Mouse (Mus musculus) embryonic facial prominence, embryonic 13.5 days (tissue): Measurements from ENCODE around the gene Gars. TPM values are rescaled to one million over a fixed set of nuclear protein-coding genes. Genes with fewer than 3 reads are reported as not detected.
A peak's percentile ranks its signal among the peaks of the same experiment; 100 is the strongest.

ENCODE experiments used
- ATAC-seq: fragments of 200-750 bp; cut with Nextera tagmentation; 2 replicates; pipeline ENCODE4 v1.8.0; 2017; ENCODE audit warnings: low read depth; ENCODE audit not compliant: insufficient number of reproducible peaks, insufficient read depth, low FRiP score, low TSS enrichment
- H3K27ac ChIP-seq: fragments of 300-500 bp; sonication (generic); 2 replicates; pipeline ENCODE4 v1.5.1; 2015; ENCODE audit warnings: moderate library complexity, mild to moderate bottlenecking, inconsistent platforms
- H3K27me3 ChIP-seq: fragments of 300-500 bp; sonication (generic); 2 replicates; pipeline ENCODE4 v1.6.1; 2015; ENCODE audit warnings: mild to moderate bottlenecking, inconsistent platforms
- H3K36me3 ChIP-seq: fragments of 300-500 bp; sonication (generic); 2 replicates; pipeline ENCODE4 v1.6.1; 2015; ENCODE audit warnings: mild to moderate bottlenecking, inconsistent platforms
- H3K4me1 ChIP-seq: fragments of 300-500 bp; sonication (generic); 2 replicates; pipeline ENCODE4 v1.6.1; 2015; ENCODE audit warnings: inconsistent platforms
- H3K4me2 ChIP-seq: fragments of 300-500 bp; sonication (generic); 2 replicates; pipeline ENCODE4 v1.6.1; 2015; ENCODE audit warnings: moderate library complexity, mild to moderate bottlenecking, inconsistent platforms
- H3K4me3 ChIP-seq: fragments of 300-500 bp; sonication (generic); 2 replicates; pipeline ENCODE4 v1.5.1; 2015; ENCODE audit warnings: mild to moderate bottlenecking, inconsistent platforms
- H3K9ac ChIP-seq: fragments of 300-500 bp; sonication (generic); 2 replicates; pipeline ENCODE4 v1.6.1; 2015; ENCODE audit warnings: mild to moderate bottlenecking, inconsistent platforms
- H3K9me3 ChIP-seq: fragments of 300-500 bp; sonication (generic); 2 replicates; pipeline ENCODE4 v1.6.1; 2016; ENCODE audit warnings: inconsistent platforms
- WGBS: fragments of 180-500 bp; shearing (Covaris S2); methylation state at CpG from one replicate; pipeline ENCODE4 v1.1.7; 2015; ENCODE audit warnings: mixed read lengths; 5-methylcytosine and 5-hydroxymethylcytosine counted together
- polyA plus RNA-seq: library from polyadenylated mRNA; unstranded; fragments of >200 nt; fragmentation: Nextera tagmentation; extraction: Ambion mirVana; gene quantifications from 2 replicates; pipeline ENCODE4 v1.2.1, GENCODE M21; 2015

Gars gene
- 111 and 129 TPM in 2 replicates for polyA plus RNA-seq

- H3K27ac ChIP-seq: peak within 1 kb of the TSS; percentile 91
- WGBS: under 1% methylated on average over 87 of the region's 87 CpGs
- peak; percentile 92 for ATAC-seq
Measured at GRCm38 (mm10) chr6:55037799-55038670, at the start of gene Gars. Gene Gars, plus strand, starts transcription at chr6:55038007.

GRCm38 (mm10) chr6:54988141-54988540 is 49.7 kb upstream of the Gars start:
- 92% methylated on average over 6 of the region's 6 CpGs for WGBS
- Histone ChIP-seq H3K27me3 (0 out of 2 replicates have a peak, but pooled peaks cover 3% of the 10 kb centered on the region), H3K9me3 (no peaks in the 10 kb centered on the region), H3K4me1 (peaks cover 4% of the 10 kb centered on the region), H3K4me3 (no peak overlapping the region), H3K4me2 (no peak overlapping the region), H3K27ac (no peak overlapping the region), H3K36me3 (no peaks in the 10 kb centered on the region), H3K9ac (no peak overlapping the region)
- no peak for ATAC-seq

More at GRCm38 (mm10) chr6:55037799-55038670, at the start of gene Gars:
- Histone ChIP-seq H3K9me3 (no peaks in the 10 kb centered on the region), H3K9ac (peak within 1 kb of the TSS; percentile 86), H3K27me3 (0 out of 2 replicates have a peak, but pooled peaks cover 4% of the 10 kb centered on the region), H3K36me3 (no peaks in the 10 kb centered on the region), H3K4me2 (peak within 1 kb of the TSS; percentile 74), H3K4me3 (peak within 1 kb of the TSS; percentile 90), H3K4me1 (peaks cover 11% of the 10 kb centered on the region)

GRCm38 (mm10) chr6:54991189-54991588 is 46.6 kb upstream of the Gars start:
- 0 out of 2 replicates have a peak, but pooled peaks cover 3% of the 10 kb centered on the region for H3K27me3 ChIP-seq
- no peaks in the 10 kb centered on the region for H3K36me3 ChIP-seq
- no peak for ATAC-seq
- peaks cover 4% of the 10 kb centered on the region for H3K4me1 ChIP-seq
- no peak overlapping the region for H3K9ac ChIP-seq
- H3K27ac ChIP-seq: no peak overlapping the region
- H3K4me2 ChIP-seq: no peak overlapping the region
- H3K9me3 ChIP-seq: no peaks in the 10 kb centered on the region
- 86% methylated on average over 2 of the region's 2 CpGs for WGBS
- no peak overlapping the region for H3K4me3 ChIP-seq

- peak overlapping the region; percentile 58 for H3K4me3 ChIP-seq
- no peaks in the 10 kb centered on the region for H3K9me3 ChIP-seq
- no peak for ATAC-seq
- peak overlapping the region; percentile 94 for H3K4me2 ChIP-seq
- H3K9ac ChIP-seq: peak overlapping the region; percentile 71
- H3K36me3 ChIP-seq: no peaks in the 10 kb centered on the region
- 6% methylated on average over 7 of the region's 7 CpGs for WGBS
- H3K27ac ChIP-seq: no peak overlapping the region
- H3K4me1 ChIP-seq: peaks cover 4% of the 10 kb centered on the region
- 0 out of 2 replicates have a peak, but pooled peaks cover 3% of the 10 kb centered on the region for H3K27me3 ChIP-seq
Measured at GRCm38 (mm10) chr6:54992141-54992540, 45.7 kb upstream of the Gars start.

- WGBS: under 1% methylated on average over 41 of the region's 41 CpGs
- Histone ChIP-seq H3K4me2 (peak within 1 kb of the TSS; percentile 94), H3K27ac (no peak within 1 kb of the TSS), H3K9me3 (no peaks in the 10 kb centered on the region), H3K36me3 (no peaks in the 10 kb centered on the region), H3K4me3 (peak within 1 kb of the TSS; percentile 58), H3K27me3 (0 out of 2 replicates have a peak, but pooled peaks cover 3% of the 10 kb centered on the region), H3K9ac (peak within 1 kb of the TSS; percentile 71), H3K4me1 (peaks cover 4% of the 10 kb centered on the region)
- ATAC-seq: peak; percentile 100
Measured at GRCm38 (mm10) chr6:54992734-54993260, 45.0 kb upstream of the Gars start, which contains the start of gene Ggct. Gene Ggct, minus strand, starts transcription at chr6:54992950.

- Histone ChIP-seq H3K9ac (no peak overlapping the region), H3K9me3 (no peaks in the 10 kb centered on the region), H3K4me1 (peaks cover 4% of the 10 kb centered on the region), H3K4me3 (no peak overlapping the region), H3K4me2 (no peak overlapping the region), H3K27me3 (0 out of 2 replicates have a peak, but pooled peaks cover 2% of the 10 kb centered on the region), H3K36me3 (no peaks in the 10 kb centered on the region), H3K27ac (no peak overlapping the region)
- no peak for ATAC-seq
- 88% methylated on average over 3 of the region's 3 CpGs for WGBS
Measured at GRCm38 (mm10) chr6:54996361-54996760, 41.4 kb upstream of the Gars start.

GRCm38 (mm10) chr6:54997726-54998125 is 40.1 kb upstream of the Gars start:
- no peak for ATAC-seq
- WGBS: 81% methylated on average over 6 of the region's 6 CpGs
- H3K27me3 ChIP-seq: no peaks in the 10 kb centered on the region
- H3K4me1 ChIP-seq: no peaks in the 10 kb centered on the region
- no peak overlapping the region for H3K4me2 ChIP-seq
- no peak overlapping the region for H3K4me3 ChIP-seq
- no peak overlapping the region for H3K9ac ChIP-seq
- H3K36me3 ChIP-seq: no peaks in the 10 kb centered on the region
- H3K9me3 ChIP-seq: no peaks in the 10 kb centered on the region
- H3K27ac ChIP-seq: no peak overlapping the region

- Histone ChIP-seq H3K4me3 (no peak overlapping the region), H3K9me3 (no peaks in the 10 kb centered on the region), H3K27ac (no peak overlapping the region), H3K36me3 (no peaks in the 10 kb centered on the region), H3K27me3 (no peaks in the 10 kb centered on the region), H3K4me2 (no peak overlapping the region), H3K9ac (no peak overlapping the region), H3K4me1 (no peaks in the 10 kb centered on the region)
- ATAC-seq: no peak
- whole genome bisulfite sequencing: 91% methylated on average over 4 of the region's 4 CpGs
Measured at GRCm38 (mm10) chr6:55001320-55001719, 36.5 kb upstream of the Gars start.

GRCm38 (mm10) chr6:55002438-55002837 is 35.4 kb upstream of the Gars start:
- no peak overlapping the region for H3K27ac ChIP-seq
- no peaks in the 10 kb centered on the region for H3K4me1 ChIP-seq
- ATAC-seq: no peak
- no peaks in the 10 kb centered on the region for H3K36me3 ChIP-seq
- no peaks in the 10 kb centered on the region for H3K27me3 ChIP-seq
- no peak overlapping the region for H3K9ac ChIP-seq
- H3K4me3 ChIP-seq: no peak overlapping the region
- 56% methylated on average over 4 of the region's 4 CpGs for WGBS
- no peaks in the 10 kb centered on the region for H3K9me3 ChIP-seq
- H3K4me2 ChIP-seq: no peak overlapping the region

GRCm38 (mm10) chr6:55003559-55003958 is 34.2 kb upstream of the Gars start:
- WGBS: 65% methylated on average over 4 of the region's 4 CpGs
- Histone ChIP-seq H3K27ac (no peak overlapping the region), H3K4me3 (no peak overlapping the region), H3K36me3 (no peaks in the 10 kb centered on the region), H3K27me3 (peaks cover 7% of the 10 kb centered on the region; the same call in 1 of the 2 replicates), H3K4me1 (no peaks in the 10 kb centered on the region), H3K9ac (no peak overlapping the region), H3K9me3 (no peaks in the 10 kb centered on the region), H3K4me2 (no peak overlapping the region)
- ATAC-seq: no peak

GRCm38 (mm10) chr6:55008401-55008800 is 29.4 kb upstream of the Gars start:
- 90% methylated on average over 8 of the region's 8 CpGs for WGBS
- ATAC-seq: no peak
- Histone ChIP-seq H3K4me2 (no peak overlapping the region), H3K9me3 (no peaks in the 10 kb centered on the region), H3K4me1 (peaks cover 6% of the 10 kb centered on the region; the same call in 1 of the 2 replicates), H3K27me3 (peaks cover 10% of the 10 kb centered on the region; the same call in 1 of the 2 replicates), H3K9ac (0 out of 2 replicates have a peak overlapping the region, but pooled peaks have one; percentile 6), H3K36me3 (no peaks in the 10 kb centered on the region), H3K4me3 (no peak overlapping the region), H3K27ac (no peak overlapping the region)
